8 mouse cellular contexts compared by ENCODE assay signal in the genomic region with DNA sequence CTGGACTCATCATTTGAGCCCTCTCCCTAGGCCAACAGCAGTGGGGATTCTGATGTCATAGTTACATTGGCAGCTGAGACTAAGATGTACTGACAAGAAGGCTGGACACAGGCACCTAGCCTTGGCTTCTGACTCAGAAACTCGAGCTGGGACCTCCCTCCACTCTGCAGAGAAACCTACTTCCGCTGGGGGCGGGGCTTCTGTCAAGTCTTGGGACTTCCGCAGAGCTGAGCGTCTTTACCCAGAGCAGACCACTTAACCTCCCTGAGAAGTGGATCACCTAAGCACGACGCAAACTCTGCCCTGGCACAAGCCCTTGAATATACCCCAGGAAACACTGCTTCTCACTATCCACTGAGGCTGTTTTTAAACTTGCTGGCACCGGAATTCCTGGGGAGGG. TPM values are rescaled to one million over a fixed set of nuclear protein-coding genes. Genes with fewer than 3 reads are reported as not detected.
DNase-seq lines count a peak whose midpoint lies in the region; ATAC-seq and TF ChIP-seq lines count a peak whose summit lies in the region.

No protein-coding gene starts in this region.

- H3K9ac ChIP-seq in intestine, embryonic 15.5 days = no peak overlapping the region

- no peaks in the 10 kb centered on the region for H3K36me3 ChIP-seq in intestine, embryonic 15.5 days

- peak; percentile 20; the same call in 1 of the 2 replicates for ATAC-seq in intestine, embryonic 15.5 days

- peak overlapping the region; percentile 36 for H3K4me3 ChIP-seq in gastrocnemius, adult 2 months
- H3K4me3 ChIP-seq in intestine, embryonic 15.5 days (replicated peaks) = no peak overlapping the region

- intact Hi-C loops in gastrocnemius, adult 2 months (cut with DNase I) = no loop called here

- H3K4me1 ChIP-seq in intestine, embryonic 15.5 days (replicated peaks) = no peaks in the 10 kb centered on the region; the same call in 1 of the 2 replicates

- no peaks in the 10 kb centered on the region for H3K9me3 ChIP-seq in intestine, embryonic 15.5 days

- no peak overlapping the region for H3K27ac ChIP-seq in gastrocnemius, adult 2 months
- no peak overlapping the region for H3K27ac ChIP-seq in intestine, embryonic 15.5 days

- 17% methylated on average over 8 of the region's 8 CpGs for WGBS in intestine, embryonic 15.5 days

- H3K27me3 ChIP-seq in intestine, embryonic 15.5 days (replicated peaks) = 0 out of 2 replicates have a peak, but pooled peaks cover 3% of the 10 kb centered on the region

- no peak for TF ChIP-seq CTCF in gastrocnemius, adult 2 months (IDR thresholded peaks at IDR 0.05)

- DNase-seq in urinary bladder, postnatal 14 days (ENCODE audit: low spot score) = peak; percentile 61
- DNase-seq in urinary bladder, postnatal 10 days (ENCODE audit: low spot score) = no peak
- peak; percentile 70 for DNase-seq in gastrocnemius, adult 2 months
- DNase-seq in lung, postnatal 36 days = peak; percentile 91
- DNase-seq in thymus, postnatal 0 days (ENCODE audit: low spot score) = peak; percentile 89
- no peak for DNase-seq in layer of hippocampus, postnatal 10 days (ENCODE audit: low spot score in 2 of 2)
- no peak for DNase-seq in ovary, postnatal 14 days (ENCODE audit: low spot score)

- no peak overlapping the region; the same call in 1 of the 2 replicates for H3K4me2 ChIP-seq in intestine, embryonic 15.5 days (replicated peaks)

RNA-seq across cellular contexts. Expression of a gene that starts 16.8 kb away (rescaled TPM):
- 1 to 10 TPM in 1 of 2 experiments, under 1 TPM in 1; 0.46 to 1.2 TPM for total RNA-seq in gastrocnemius, adult 2 months (2021)
- 2.5 TPM in 2 replicates for polyA plus RNA-seq in intestine, embryonic 15.5 days (2015; fragmentation: Nextera tagmentation; extraction: Ambion mirVana)
- polyA plus RNA-seq in thymus, postnatal 0 days (2015; fragmentation: Nextera tagmentation; extraction: Ambion mirVana) = 14.3 and 15.4 TPM in 2 replicates
- 1 to 10 TPM in 1 of 2 experiments, under 1 TPM in 1; 0.94 to 2.4 TPM for total RNA-seq in layer of hippocampus, postnatal 10 days (2021)

RNA-seq across cellular contexts. Expression of a gene that starts 30.9 kb away (rescaled TPM):
- total RNA-seq in gastrocnemius, adult 2 months (2021) = under 1 TPM; 0.54 to 0.61 TPM
- polyA plus RNA-seq in intestine, embryonic 15.5 days (2015; fragmentation: Nextera tagmentation; extraction: Ambion mirVana) = 8.0 TPM in 2 replicates
- polyA plus RNA-seq in thymus, postnatal 0 days (2015; fragmentation: Nextera tagmentation; extraction: Ambion mirVana) = 10.7 TPM in 2 replicates
- 1 to 10 TPM; 1.9 to 3.4 TPM for total RNA-seq in layer of hippocampus, postnatal 10 days (2021)

Comparison
In these comparisons a context has a peak if more than half of its experiments do, and no peak if none do; other contexts are left out.
1. DNase-seq: peak in urinary bladder, postnatal 14 days (single experiment), gastrocnemius, adult 2 months (single experiment), lung, postnatal 36 days (single experiment) and thymus, postnatal 0 days (single experiment); none in urinary bladder, postnatal 10 days (single experiment), layer of hippocampus, postnatal 10 days (0 of 2) and ovary, postnatal 14 days (single experiment).